Mouse (Mus musculus) spleen, adult 2 months (tissue): ENCODE results near the gene 4921536K21Rik. TPM values are rescaled to one million over a fixed set of nuclear protein-coding genes. Genes with fewer than 3 reads are reported as not detected.

ENCODE experiments used
- DNase-seq, 2 experiments: peaks; one replicate each; pipeline versions ENCODE4 v3.0.0 to v3.0.0-alpha.2; 2012 to 2021; ENCODE audit warnings: low spot score in 2 of 2, low read depth in 1 of 2
- H3K27ac ChIP-seq: fragments of 200-500 bp; 2 replicates; pipeline ENCODE4 v1.5.1; 2012; ENCODE audit warnings: low read length, inconsistent platforms; ENCODE audit not compliant: insufficient read depth
- H3K27me3 ChIP-seq: fragments of 200-500 bp; 2 replicates; pipeline ENCODE4 v1.6.1; 2012; ENCODE audit warnings: mild to moderate bottlenecking, moderate library complexity, low read length, inconsistent platforms; ENCODE audit not compliant: control insufficient read depth, insufficient read depth
- H3K36me3 ChIP-seq: fragments of 200-500 bp; 2 replicates; pipeline ENCODE4 v1.6.1; 2012; ENCODE audit warnings: mild to moderate bottlenecking, low read length, inconsistent platforms; ENCODE audit not compliant: control insufficient read depth, insufficient read depth
- H3K4me1 ChIP-seq: fragments of 200-500 bp; 2 replicates; pipeline ENCODE4 v1.6.1; 2011; ENCODE audit warnings: inconsistent platforms; ENCODE audit not compliant: control insufficient read depth, insufficient read depth, insufficient read length
- H3K4me3 ChIP-seq: fragments of 200-500 bp; 2 replicates; pipeline ENCODE4 v1.5.1; 2011; ENCODE audit warnings: mild to moderate bottlenecking, inconsistent platforms; ENCODE audit not compliant: insufficient read depth, insufficient read length; ENCODE audit errors: extremely low read depth
- CTCF ChIP-seq: fragments of 200-500 bp; IDR thresholded peaks from 2 replicates; pipeline ENCODE4 v1.5.1; 2011; ENCODE audit warnings: mild to moderate bottlenecking, inconsistent platforms; ENCODE audit not compliant: insufficient read depth, insufficient read length, insufficient replicate concordance; ENCODE audit errors: extremely low read depth
- POLR2A ChIP-seq: fragments of 200-500 bp; IDR thresholded peaks from 2 replicates; pipeline ENCODE4 v1.6.1; 2011; ENCODE audit warnings: low read depth, low read length, inconsistent platforms
- WGBS: fragments of 180-500 bp; shearing (Covaris S2); methylation state at CpG from one replicate; pipeline ENCODE4 v1.1.7; 2018; 5-methylcytosine and 5-hydroxymethylcytosine counted together
- polyA plus RNA-seq: library from polyadenylated mRNA; depleted of rRNA; stranded (reverse); fragments of >200 nt; gene quantifications from 2 replicates; pipeline ENCODE4 v1.2.3, GENCODE M21; 2012; rRNA removed

4921536K21Rik gene
- 0.02 TPM in 1 of 2 replicates, not detected in the other for polyA plus RNA-seq

- no peak for TF ChIP-seq CTCF
- no peak for TF ChIP-seq POLR2A
- peaks cover 2% of the 10 kb centered on the region; the same call in 1 of the 2 replicates for H3K4me1 ChIP-seq
- peak within 1 kb of the TSS; percentile 53 for H3K4me3 ChIP-seq
- H3K36me3 ChIP-seq, result no peaks in the 10 kb centered on the region
- 18% methylated on average over 46 of the region's 46 CpGs for WGBS
- no peak within 1 kb of the TSS for H3K27ac ChIP-seq
- H3K27me3 ChIP-seq, result no peaks in the 10 kb centered on the region
- DNase-seq, result peak; percentile 80 to 87
Observed at GRCm38 (mm10) chr11:3894406-3895281, at the start of gene 4921536K21Rik, which contains the start of gene Dusp18. TSS of gene 4921536K21Rik (minus strand) at chr11:3895098. TSS of gene Dusp18 (plus strand) at chr11:3895240.

GRCm38 (mm10) chr11:3941371-3941770, 46.5 kb upstream of the 4921536K21Rik start:
- no peak for DNase-seq
- TF ChIP-seq POLR2A, result no peak
- no peak for TF ChIP-seq CTCF
- Histone ChIP-seq H3K27me3 (no peaks in the 10 kb centered on the region; the same call in 1 of the 2 replicates), H3K27ac (no peak overlapping the region), H3K36me3 (no peaks in the 10 kb centered on the region), H3K4me1 (no peaks in the 10 kb centered on the region), H3K4me3 (no peak overlapping the region)
- 82% methylated on average over 7 of the region's 7 CpGs for WGBS

- TF ChIP-seq CTCF, result no peak
- TF ChIP-seq POLR2A, result no peak
Observed at GRCm38 (mm10) chr11:3937321-3937874, 42.5 kb upstream of the 4921536K21Rik start.

GRCm38 (mm10) chr11:3936318-3936717, 41.4 kb upstream of the 4921536K21Rik start:
- no peak overlapping the region for H3K27ac ChIP-seq
- WGBS, result 90% methylated on average over 3 of the region's 3 CpGs
- H3K4me3 ChIP-seq, result no peak overlapping the region
- H3K27me3 ChIP-seq, result no peaks in the 10 kb centered on the region
- TF ChIP-seq POLR2A, result no peak
- no peak for TF ChIP-seq CTCF
- H3K36me3 ChIP-seq, result no peaks in the 10 kb centered on the region
- no peaks in the 10 kb centered on the region for H3K4me1 ChIP-seq
- no peak for DNase-seq

More at GRCm38 (mm10) chr11:3937321-3937874, 42.5 kb upstream of the 4921536K21Rik start:
- no peaks in the 10 kb centered on the region for H3K4me1 ChIP-seq
- no peaks in the 10 kb centered on the region for H3K27me3 ChIP-seq
- H3K27ac ChIP-seq, result no peak overlapping the region
- H3K4me3 ChIP-seq, result no peak overlapping the region
- no peaks in the 10 kb centered on the region for H3K36me3 ChIP-seq
- 91% methylated on average over 13 of the region's 13 CpGs for WGBS
- no peak for DNase-seq

- Histone ChIP-seq H3K4me3 (no peak overlapping the region), H3K27me3 (no peaks in the 10 kb centered on the region), H3K4me1 (no peaks in the 10 kb centered on the region), H3K27ac (no peak overlapping the region), H3K36me3 (no peaks in the 10 kb centered on the region)
- no peak for TF ChIP-seq POLR2A
- no peak for TF ChIP-seq CTCF
- no peak for DNase-seq
- WGBS, result 86% methylated on average over 4 of the region's 4 CpGs
Observed at GRCm38 (mm10) chr11:3935135-3935534, 40.2 kb upstream of the 4921536K21Rik start.

DNA sequence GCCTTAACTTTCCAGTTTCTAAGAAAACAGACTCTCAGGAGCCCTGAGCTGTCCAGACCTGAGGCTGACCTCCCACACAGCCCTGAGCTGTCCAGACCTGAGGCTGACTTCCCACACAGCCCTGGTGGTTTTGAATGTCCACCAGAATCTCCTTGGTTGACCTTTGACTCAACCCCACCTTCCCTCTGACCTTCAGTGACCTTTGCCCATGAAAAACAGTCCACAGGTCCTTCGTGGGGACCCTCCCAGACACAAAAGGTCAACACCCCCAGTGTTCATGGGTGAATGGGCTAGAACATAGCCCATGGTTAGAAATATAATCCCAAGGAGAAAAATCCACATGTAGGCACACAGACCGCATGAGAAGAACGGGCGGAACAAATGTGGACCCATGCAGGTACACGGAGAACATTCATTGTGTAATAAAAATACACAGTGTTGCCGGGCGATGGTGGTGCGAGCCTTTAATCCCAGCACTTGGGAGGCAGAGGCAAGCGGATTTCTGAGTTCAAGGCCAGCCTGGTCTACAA, 38.9 kb upstream of the 4921536K21Rik start:
- no peak overlapping the region for H3K4me3 ChIP-seq
- no peaks in the 10 kb centered on the region for H3K4me1 ChIP-seq
- no peaks in the 10 kb centered on the region for H3K36me3 ChIP-seq
- no peak for DNase-seq
- H3K27me3 ChIP-seq, result no peaks in the 10 kb centered on the region
- H3K27ac ChIP-seq, result no peak overlapping the region
- TF ChIP-seq CTCF (no peak), POLR2A (no peak)
- 94% methylated on average over 9 of the region's 9 CpGs for WGBS
